Mouse (Mus musculus) heart, embryonic 12.5 days (tissue): ENCODE results near the gene Trappc11. TPM values are rescaled to one million over a fixed set of nuclear protein-coding genes. Genes with fewer than 3 reads are reported as not detected.
"Not testable (repeated sequence)": the region's sequence is repeated elsewhere in the genome, so short reads cannot be mapped to it uniquely, and the experiment has no call there.

Source experiments
- ATAC-seq: fragments of 200-750 bp; cut with Nextera tagmentation; 2 replicates; pipeline ENCODE4 v1.8.0; 2017; ENCODE audit warnings: moderate TSS enrichment, moderate library complexity; ENCODE audit not compliant: insufficient number of reproducible peaks, low FRiP score
- H3K27ac ChIP-seq: fragments of 300-500 bp; sonication (generic); 2 replicates; pipeline ENCODE4 v1.5.1; 2016; ENCODE audit warnings: mild to moderate bottlenecking, moderate library complexity; ENCODE audit not compliant: poor library complexity, severe bottlenecking
- H3K27me3 ChIP-seq: fragments of 300-500 bp; sonication (generic); replicated peaks from 2 replicates; pipeline ENCODE4 v1.6.1; 2016; ENCODE audit warnings: mild to moderate bottlenecking, moderate library complexity
- H3K36me3 ChIP-seq: fragments of 300-500 bp; sonication (generic); 2 replicates; pipeline ENCODE4 v1.6.1; 2016; ENCODE audit warnings: mild to moderate bottlenecking, moderate library complexity
- H3K4me1 ChIP-seq: fragments of 300-500 bp; sonication (generic); replicated peaks from 2 replicates; pipeline ENCODE4 v1.6.1; 2016; ENCODE audit warnings: mild to moderate bottlenecking
- H3K4me2 ChIP-seq: fragments of 300-500 bp; sonication (generic); 2 replicates; pipeline ENCODE4 v1.6.1; 2016; ENCODE audit warnings: mild to moderate bottlenecking, moderate library complexity
- H3K4me3 ChIP-seq: fragments of 300-500 bp; sonication (generic); 2 replicates; pipeline ENCODE4 v1.5.1; 2016; ENCODE audit warnings: mild to moderate bottlenecking
- H3K9ac ChIP-seq: fragments of 300-500 bp; sonication (generic); 2 replicates; pipeline ENCODE4 v1.6.1; 2016; ENCODE audit warnings: mild to moderate bottlenecking, moderate library complexity
- H3K9me3 ChIP-seq: fragments of 300-500 bp; sonication (generic); replicated peaks from 2 replicates; pipeline ENCODE4 v1.6.1; 2016; ENCODE audit warnings: mild to moderate bottlenecking, moderate library complexity
- WGBS: fragments of 180-500 bp; shearing (Covaris S2); methylation state at CpG from one replicate; pipeline ENCODE4 v1.1.7; 2016; 5-methylcytosine and 5-hydroxymethylcytosine counted together
- polyA plus RNA-seq: library from polyadenylated mRNA; unstranded; fragments of >200 nt; fragmentation: Nextera tagmentation; extraction: Ambion mirVana; gene quantifications from 2 replicates; pipeline ENCODE4 v1.2.1, GENCODE M21; 2016

The Trappc11 gene
- polyA plus RNA-seq, 1 experiment from 2014 or later: 26.0 TPM

GRCm38 (mm10) chr8:47487231-47487630 lies 46.0 kb downstream of the Trappc11 start:
- H3K27me3 ChIP-seq: no peaks in the 10 kb centered on the region
- 93% methylated on average over 3 of the region's 3 CpGs for WGBS
- H3K36me3 ChIP-seq: peaks cover 43% of the 10 kb centered on the region
- no peak overlapping the region for H3K27ac ChIP-seq
- H3K9me3 ChIP-seq: peaks cover 13% of the 10 kb centered on the region
- H3K4me2 ChIP-seq: no peak overlapping the region
- H3K4me3 ChIP-seq: no peak overlapping the region
- no peak overlapping the region for H3K9ac ChIP-seq
- no peaks in the 10 kb centered on the region for H3K4me1 ChIP-seq
- ATAC-seq: no peak

GRCm38 (mm10) chr8:47482354-47483071 lies 50.8 kb downstream of the Trappc11 start:
- H3K4me2 ChIP-seq: no peak overlapping the region
- H3K9me3 ChIP-seq: peaks cover 8% of the 10 kb centered on the region
- peaks cover 11% of the 10 kb centered on the region for H3K36me3 ChIP-seq
- no peak for ATAC-seq
- 80% methylated on average over 12 of the region's 12 CpGs for WGBS
- no peak overlapping the region for H3K4me3 ChIP-seq
- no peaks in the 10 kb centered on the region for H3K4me1 ChIP-seq
- H3K27me3 ChIP-seq: no peaks in the 10 kb centered on the region
- H3K27ac ChIP-seq: no peak overlapping the region
- H3K9ac ChIP-seq: no peak overlapping the region

GRCm38 (mm10) chr8:47480039-47480438 lies 53.2 kb downstream of the Trappc11 start:
- Histone ChIP-seq H3K4me3 (no peak overlapping the region), H3K4me1 (no peaks in the 10 kb centered on the region), H3K27me3 (no peaks in the 10 kb centered on the region), H3K9ac (no peak overlapping the region), H3K4me2 (no peak overlapping the region), H3K27ac (no peak overlapping the region), H3K36me3 (peaks cover 3% of the 10 kb centered on the region; the same call in 1 of the 2 replicates), H3K9me3 (no peaks in the 10 kb centered on the region)
- no peak for ATAC-seq
- 87% methylated on average over 7 of the region's 7 CpGs for WGBS

GRCm38 (mm10) chr8:47461650-47462049 lies 71.6 kb downstream of the Trappc11 start:
- Histone ChIP-seq H3K27me3 (no peaks in the 10 kb centered on the region), H3K4me2 (no peak overlapping the region), H3K27ac (peak overlapping the region; percentile 30; the same call in 1 of the 2 replicates), H3K4me3 (no peak overlapping the region), H3K9ac (no peak overlapping the region), H3K36me3 (no peaks in the 10 kb centered on the region), H3K9me3 (peaks cover 10% of the 10 kb centered on the region), H3K4me1 (no peaks in the 10 kb centered on the region)
- no peak for ATAC-seq
- 53% methylated on average over 10 of the region's 10 CpGs for WGBS

GRCm38 (mm10) chr8:47459216-47459749 lies 74.0 kb downstream of the Trappc11 start:
- 82% methylated on average over 6 of the region's 6 CpGs for WGBS
- H3K36me3 ChIP-seq: no peaks in the 10 kb centered on the region
- H3K9me3 ChIP-seq: peaks cover 18% of the 10 kb centered on the region
- no peak overlapping the region for H3K9ac ChIP-seq
- no peak overlapping the region for H3K4me3 ChIP-seq
- no peaks in the 10 kb centered on the region for H3K4me1 ChIP-seq
- no peaks in the 10 kb centered on the region for H3K27me3 ChIP-seq
- H3K27ac ChIP-seq: no peak overlapping the region
- no peak for ATAC-seq
- H3K4me2 ChIP-seq: no peak overlapping the region

GRCm38 (mm10) chr8:47458591-47458990 lies 74.7 kb downstream of the Trappc11 start:
- no peak for ATAC-seq
- no peaks in the 10 kb centered on the region for H3K27me3 ChIP-seq
- H3K4me2 ChIP-seq: no peak overlapping the region
- H3K27ac ChIP-seq: no peak overlapping the region
- H3K4me1 ChIP-seq: no peaks in the 10 kb centered on the region
- 88% methylated on average over 10 of the region's 10 CpGs for WGBS
- H3K4me3 ChIP-seq: no peak overlapping the region
- H3K36me3 ChIP-seq: no peaks in the 10 kb centered on the region
- no peak overlapping the region for H3K9ac ChIP-seq
- peaks cover 18% of the 10 kb centered on the region for H3K9me3 ChIP-seq

GRCm38 (mm10) chr8:47449211-47449610 lies 84.1 kb downstream of the Trappc11 start:
- H3K9ac ChIP-seq, H3K36me3 ChIP-seq, H3K4me1 ChIP-seq, H3K4me2 ChIP-seq, H3K4me3 ChIP-seq, H3K27me3 ChIP-seq, H3K27ac ChIP-seq, ATAC-seq: not testable (repeated sequence)
- peaks cover 10% of the 10 kb centered on the region for H3K9me3 ChIP-seq
- WGBS: 97% methylated on average over 2 of the region's 2 CpGs

- Histone ChIP-seq H3K4me3 (no peak within 1 kb of the TSS), H3K9me3 (peaks cover 8% of the 10 kb centered on the region), H3K27me3 (no peaks in the 10 kb centered on the region), H3K4me1 (no peaks in the 10 kb centered on the region), H3K4me2 (no peak within 1 kb of the TSS), H3K36me3 (no peaks in the 10 kb centered on the region), H3K9ac (no peak within 1 kb of the TSS), H3K27ac (no peak within 1 kb of the TSS)
- ATAC-seq: no peak
- 79% methylated on average over 19 of the region's 19 CpGs for WGBS
These were observed 86.8 kb downstream of the Trappc11 start, which contains the start of gene Stox2 for GRCm38 (mm10) chr8:47446312-47447046. Gene Stox2 (minus strand): TSS chr8:47446362.

Other genes starting within 250 kb of the Trappc11 start
- gene Stox2, start 87.1 kb downstream of the Trappc11 start, polyA plus RNA-seq: 10.3 and 13.2 TPM in 2 replicates
- gene Rwdd4a, start 194 bp upstream of the Trappc11 start, polyA plus RNA-seq: 32.9 and 34.1 TPM in 2 replicates
- gene Ing2, start 142.1 kb upstream of the Trappc11 start, polyA plus RNA-seq: 10.4 and 10.5 TPM in 2 replicates
- 19.5 and 21.1 TPM in 2 replicates for gene Cdkn2aip, start 180.5 kb upstream of the Trappc11 start, polyA plus RNA-seq